Mouse (Mus musculus): ENCODE data around the gene Zer1. TPM values are rescaled to one million over a fixed set of nuclear protein-coding genes. Genes with fewer than 3 reads are reported as not detected.

The Zer1 gene
- polyA plus RNA-seq, 1 experiment from 2014 or later: 1.8 TPM

DNA sequence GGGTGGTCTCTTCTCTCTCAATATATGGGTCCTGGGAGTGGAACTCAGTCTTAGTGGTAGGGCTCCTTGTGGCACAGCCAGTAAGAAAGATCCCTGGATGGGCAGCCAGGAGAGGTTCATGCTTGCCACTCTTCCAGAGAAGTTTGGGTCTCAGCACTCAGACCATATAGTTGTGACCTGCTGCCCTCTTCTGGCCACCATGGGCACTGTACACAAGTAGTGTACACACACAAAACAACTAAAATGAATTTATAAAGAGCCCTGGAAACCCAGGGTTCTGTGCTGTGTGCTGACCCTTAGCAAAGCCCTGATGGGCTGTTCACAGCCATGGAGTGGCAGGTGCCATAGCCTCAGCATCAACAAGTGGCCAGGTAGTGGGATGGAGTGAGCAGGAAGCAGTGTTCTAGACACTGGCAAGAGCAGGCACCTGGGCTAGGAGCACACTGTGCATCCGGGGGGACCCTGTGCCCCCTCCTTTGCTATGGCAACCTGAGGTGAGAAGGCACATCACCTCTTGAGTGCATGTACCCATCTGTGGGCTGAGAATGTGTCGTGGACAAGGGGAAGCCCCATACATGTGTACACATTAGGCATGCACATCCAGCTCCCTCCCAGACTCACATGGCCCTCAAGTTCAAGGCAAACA, 28.4 kb downstream of the Zer1 start:
- WGBS (ENCODE audit: insufficient replicate concordance): 61% methylated on average over 2 of the region's 2 CpGs
- H3K9me3 ChIP-seq (ENCODE audit: low read length): no peaks in the 10 kb centered on the region
- peaks cover 19% of the 10 kb centered on the region for H3K4me1 ChIP-seq (ENCODE audit: insufficient read depth)
- no peak overlapping the region for H3K9ac ChIP-seq (replicated peaks)
- no peak overlapping the region for H3K4me3 ChIP-seq (ENCODE audit: low read depth, low read length)
- ATAC-seq (no peak), DNase-seq (peak; percentile 72)
- H3K27me3 ChIP-seq (ENCODE audit: insufficient read depth, low read length): no peaks in the 10 kb centered on the region
- H3K27ac ChIP-seq (ENCODE audit: low read depth): no peak overlapping the region
- peaks cover 8% of the 10 kb centered on the region for H3K36me3 ChIP-seq (replicated peaks; ENCODE audit: insufficient read depth, low read length)
- no peak overlapping the region for H3K4me2 ChIP-seq (ENCODE audit: low read depth, low read length)
- TF ChIP-seq CTCF (IDR thresholded peaks at IDR 0.05; ENCODE audit: low read depth) (peak; percentile 86), EP300 (IDR thresholded peaks at IDR 0.05; ENCODE audit: low read depth) (no peak)

DNA sequence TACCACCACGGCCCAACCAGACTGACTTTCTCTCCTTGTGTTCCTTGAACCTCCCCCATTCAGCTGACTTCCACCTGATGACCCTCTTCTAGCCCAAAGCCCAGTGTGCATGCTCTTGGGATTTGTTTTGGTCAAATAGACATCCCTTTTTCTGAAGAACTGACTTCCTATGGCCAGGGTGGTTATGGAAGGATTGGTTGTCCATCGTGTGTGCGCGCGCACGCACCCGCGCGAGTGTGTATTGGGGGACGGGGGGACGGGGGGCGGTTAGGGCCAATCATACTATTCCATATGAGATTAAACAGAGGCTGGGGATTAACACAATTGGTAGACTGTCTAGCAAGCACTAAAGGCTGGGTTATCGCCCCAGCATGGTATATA, 30.2 kb downstream of the Zer1 start:
- Histone ChIP-seq H3K27ac (ENCODE audit: low read depth) (peak overlapping the region; percentile 64), H3K4me2 (ENCODE audit: low read depth, low read length) (peak overlapping the region; percentile 85), H3K27me3 (ENCODE audit: insufficient read depth, low read length) (no peaks in the 10 kb centered on the region), H3K4me1 (ENCODE audit: insufficient read depth) (peaks cover 19% of the 10 kb centered on the region), H3K4me3 (ENCODE audit: low read depth, low read length) (peak overlapping the region; percentile 85), H3K36me3 (replicated peaks; ENCODE audit: insufficient read depth, low read length) (peaks cover 6% of the 10 kb centered on the region), H3K9me3 (ENCODE audit: low read length) (no peaks in the 10 kb centered on the region), H3K9ac (replicated peaks) (peak overlapping the region; percentile 59; the same call in 1 of the 2 replicates)
- WGBS (ENCODE audit: insufficient replicate concordance): 3% methylated on average over 13 of the region's 13 CpGs
- ATAC-seq (no peak), DNase-seq (peak; percentile 40)
- TF ChIP-seq CTCF (IDR thresholded peaks at IDR 0.05; ENCODE audit: low read depth) (no peak), EP300 (IDR thresholded peaks at IDR 0.05; ENCODE audit: low read depth) (no peak)

DNA sequence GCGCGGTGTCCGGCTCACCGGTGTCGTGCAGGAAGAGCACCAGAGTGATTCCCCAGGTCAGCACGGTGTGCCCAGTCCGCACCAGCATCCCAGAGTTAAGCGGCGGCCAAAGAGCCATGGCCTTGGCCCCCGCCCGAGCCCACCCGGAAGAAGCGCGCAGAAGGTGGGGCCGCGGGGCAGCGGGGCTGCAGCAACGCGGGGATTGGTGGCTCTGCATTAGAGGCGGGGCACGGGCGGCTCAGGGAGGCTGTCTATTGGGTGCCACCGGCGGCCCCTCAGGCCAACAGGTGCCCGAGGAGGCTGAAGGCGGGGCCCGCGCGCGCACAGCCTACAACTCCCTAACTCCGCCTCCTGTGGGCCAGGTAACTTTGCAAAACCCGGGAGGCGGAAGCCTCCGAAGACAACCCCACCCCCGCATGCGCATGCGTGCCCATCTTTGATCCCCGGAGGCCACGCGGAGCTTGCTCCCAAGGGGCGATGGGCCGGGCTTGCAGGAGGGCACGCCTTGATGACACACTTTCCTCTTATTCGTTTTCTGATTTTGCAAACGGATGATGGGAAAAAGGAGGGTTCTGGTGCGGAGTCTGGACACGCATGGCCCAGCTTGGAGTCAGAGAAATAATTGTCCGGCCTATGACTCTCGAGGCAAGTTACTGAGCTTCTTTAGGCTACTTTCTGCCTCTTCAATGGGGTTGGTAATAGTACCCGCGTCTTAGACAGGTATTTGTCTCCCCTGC, 30.7 kb downstream of the Zer1 start, which contains the start of gene Zdhhc12:
Zdhhc12 (minus strand) TSS at position 178 of the 737 bp plus-strand sequence.
- Histone ChIP-seq H3K9me3 (ENCODE audit: low read length) (no peaks in the 10 kb centered on the region), H3K9ac (replicated peaks) (peak within 1 kb of the TSS; percentile 79), H3K4me2 (ENCODE audit: low read depth, low read length) (peak within 1 kb of the TSS; percentile 85), H3K4me3 (ENCODE audit: low read depth, low read length) (peak within 1 kb of the TSS; percentile 85), H3K27ac (ENCODE audit: low read depth) (peak within 1 kb of the TSS; percentile 66), H3K36me3 (replicated peaks; ENCODE audit: insufficient read depth, low read length) (peaks cover 6% of the 10 kb centered on the region), H3K4me1 (ENCODE audit: insufficient read depth) (peaks cover 19% of the 10 kb centered on the region), H3K27me3 (ENCODE audit: insufficient read depth, low read length) (no peaks in the 10 kb centered on the region)
- ATAC-seq (peak; percentile 99), DNase-seq (peak; percentile 97)
- WGBS (ENCODE audit: insufficient replicate concordance): under 1% methylated on average over 51 of the region's 51 CpGs
- TF ChIP-seq CTCF (IDR thresholded peaks at IDR 0.05; ENCODE audit: low read depth): no peak
- TF ChIP-seq EP300 (IDR thresholded peaks at IDR 0.05; ENCODE audit: low read depth): no peak

DNA sequence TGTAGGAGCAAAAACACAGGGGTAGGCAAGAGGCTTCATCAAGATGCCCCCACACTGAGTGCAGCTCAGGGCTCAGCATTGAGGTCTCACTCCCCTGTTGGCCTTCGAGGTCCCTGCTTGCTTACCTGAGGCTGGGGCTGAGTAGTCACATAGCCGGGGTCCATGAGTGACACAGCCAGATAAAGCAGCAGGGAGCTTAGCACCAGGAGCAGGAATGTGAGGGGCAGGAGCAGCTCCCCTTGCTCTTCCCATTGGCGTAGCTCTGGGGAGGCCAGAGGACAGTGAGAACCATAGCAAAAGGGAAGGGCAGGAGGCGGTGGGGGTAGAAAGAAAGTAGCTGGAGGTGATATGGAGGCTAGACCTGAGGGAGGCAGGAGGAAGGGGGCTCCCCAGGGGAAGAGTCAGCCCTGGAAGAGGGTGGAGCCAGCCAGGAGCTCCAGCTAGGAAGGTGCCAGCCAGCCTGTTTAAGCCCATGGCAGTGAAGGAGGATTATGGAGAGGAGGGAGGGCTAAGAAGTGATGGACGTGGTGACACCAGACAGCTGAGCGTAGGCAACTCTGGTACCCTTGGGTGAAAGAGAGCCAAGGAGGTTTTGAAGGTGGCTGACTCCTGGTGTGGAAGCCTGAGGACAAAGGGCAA, 32.0 kb downstream of the Zer1 start:
- Histone ChIP-seq H3K27me3 (ENCODE audit: insufficient read depth, low read length) (no peaks in the 10 kb centered on the region), H3K9me3 (ENCODE audit: low read length) (no peaks in the 10 kb centered on the region), H3K36me3 (replicated peaks; ENCODE audit: insufficient read depth, low read length) (peaks cover 6% of the 10 kb centered on the region), H3K4me2 (ENCODE audit: low read depth, low read length) (peak overlapping the region; percentile 85), H3K27ac (ENCODE audit: low read depth) (no peak overlapping the region), H3K4me1 (ENCODE audit: insufficient read depth) (peaks cover 19% of the 10 kb centered on the region), H3K9ac (replicated peaks) (no peak overlapping the region), H3K4me3 (ENCODE audit: low read depth, low read length) (peak overlapping the region; percentile 85; the same call in 1 of the 2 replicates)
- no peak for ATAC-seq
- 61% methylated on average over 6 of the region's 6 CpGs for WGBS (ENCODE audit: insufficient replicate concordance)
- TF ChIP-seq EP300 (IDR thresholded peaks at IDR 0.05; ENCODE audit: low read depth) (no peak), CTCF (IDR thresholded peaks at IDR 0.05; ENCODE audit: low read depth) (no peak)
- no peak for DNase-seq

DNA sequence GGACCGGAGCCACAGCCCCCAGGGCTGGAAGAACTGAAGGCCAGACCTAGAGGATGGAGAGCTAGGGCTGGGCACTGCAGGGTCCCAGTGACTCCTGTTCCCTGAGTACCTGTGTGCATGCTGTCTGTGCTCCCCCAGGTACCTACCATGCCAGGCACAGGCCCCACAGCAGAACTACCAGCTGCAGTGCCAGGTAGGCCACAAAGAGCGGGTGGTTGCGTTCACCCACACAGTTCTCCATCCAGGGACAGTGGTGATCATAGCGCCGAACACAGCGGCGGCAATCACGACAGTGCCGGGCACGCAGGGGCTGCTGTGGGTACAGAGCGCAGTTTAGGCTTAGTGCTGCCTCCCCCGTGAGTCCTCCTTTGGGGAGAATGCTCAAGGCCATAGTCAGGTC, 32.9 kb downstream of the Zer1 start:
- Histone ChIP-seq H3K27me3 (ENCODE audit: insufficient read depth, low read length) (no peaks in the 10 kb centered on the region), H3K4me3 (ENCODE audit: low read depth, low read length) (no peak overlapping the region), H3K9me3 (ENCODE audit: low read length) (no peaks in the 10 kb centered on the region), H3K9ac (replicated peaks) (no peak overlapping the region), H3K27ac (ENCODE audit: low read depth) (no peak overlapping the region), H3K4me1 (ENCODE audit: insufficient read depth) (peaks cover 19% of the 10 kb centered on the region), H3K4me2 (ENCODE audit: low read depth, low read length) (no peak overlapping the region), H3K36me3 (replicated peaks; ENCODE audit: insufficient read depth, low read length) (peaks cover 6% of the 10 kb centered on the region)
- DNase-seq: no peak
- TF ChIP-seq EP300 (IDR thresholded peaks at IDR 0.05; ENCODE audit: low read depth) (no peak), CTCF (IDR thresholded peaks at IDR 0.05; ENCODE audit: low read depth) (no peak)
- 97% methylated on average over 12 of the region's 12 CpGs for WGBS (ENCODE audit: insufficient replicate concordance)
- no peak for ATAC-seq

DNA sequence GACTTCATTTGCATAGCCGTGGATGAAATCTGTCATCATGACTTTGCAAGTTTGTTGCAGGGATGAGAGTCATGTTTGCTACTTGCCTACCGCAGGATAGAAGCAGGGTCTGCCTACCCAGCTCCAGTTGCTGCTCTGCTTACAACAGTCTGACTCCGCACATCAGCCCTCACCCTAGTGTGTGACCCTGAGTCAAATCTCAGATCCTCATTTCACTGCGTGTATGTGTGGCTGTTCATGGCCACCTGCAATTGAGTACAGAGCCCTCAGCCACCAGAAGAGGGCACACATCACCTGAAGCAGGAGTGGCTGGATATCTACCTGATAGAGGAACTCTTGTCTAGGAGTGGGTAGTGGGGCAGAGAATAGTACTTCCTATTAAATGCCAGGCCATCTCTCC, 37.1 kb downstream of the Zer1 start:
- DNase-seq (no peak), ATAC-seq (no peak)
- Histone ChIP-seq H3K4me3 (ENCODE audit: low read depth, low read length) (no peak overlapping the region), H3K27me3 (ENCODE audit: insufficient read depth, low read length) (no peaks in the 10 kb centered on the region), H3K4me2 (ENCODE audit: low read depth, low read length) (no peak overlapping the region), H3K9ac (replicated peaks) (no peak overlapping the region), H3K9me3 (ENCODE audit: low read length) (no peaks in the 10 kb centered on the region), H3K4me1 (ENCODE audit: insufficient read depth) (no peaks in the 10 kb centered on the region), H3K27ac (ENCODE audit: low read depth) (no peak overlapping the region), H3K36me3 (replicated peaks; ENCODE audit: insufficient read depth, low read length) (peaks cover 6% of the 10 kb centered on the region)
- no peak for TF ChIP-seq EP300 (IDR thresholded peaks at IDR 0.05; ENCODE audit: low read depth)
- peak; percentile 38 for TF ChIP-seq CTCF (IDR thresholded peaks at IDR 0.05; ENCODE audit: low read depth)
- 75% methylated on average over 4 of the region's 4 CpGs for WGBS (ENCODE audit: insufficient replicate concordance)

Measured in liver, postnatal 0 days (tissue).